Mouse (Mus musculus): ENCODE measurements around the gene Tfip11. TPM values are rescaled to one million over a fixed set of nuclear protein-coding genes. Genes with fewer than 3 reads are reported as not detected.
A peak's percentile ranks its signal among the peaks of the same experiment; 100 is the strongest.

Tfip11 gene
- total and polyA plus RNA-seq, 3 experiments, result 34.6 to 44.7 TPM; not detected in 1

DNA sequence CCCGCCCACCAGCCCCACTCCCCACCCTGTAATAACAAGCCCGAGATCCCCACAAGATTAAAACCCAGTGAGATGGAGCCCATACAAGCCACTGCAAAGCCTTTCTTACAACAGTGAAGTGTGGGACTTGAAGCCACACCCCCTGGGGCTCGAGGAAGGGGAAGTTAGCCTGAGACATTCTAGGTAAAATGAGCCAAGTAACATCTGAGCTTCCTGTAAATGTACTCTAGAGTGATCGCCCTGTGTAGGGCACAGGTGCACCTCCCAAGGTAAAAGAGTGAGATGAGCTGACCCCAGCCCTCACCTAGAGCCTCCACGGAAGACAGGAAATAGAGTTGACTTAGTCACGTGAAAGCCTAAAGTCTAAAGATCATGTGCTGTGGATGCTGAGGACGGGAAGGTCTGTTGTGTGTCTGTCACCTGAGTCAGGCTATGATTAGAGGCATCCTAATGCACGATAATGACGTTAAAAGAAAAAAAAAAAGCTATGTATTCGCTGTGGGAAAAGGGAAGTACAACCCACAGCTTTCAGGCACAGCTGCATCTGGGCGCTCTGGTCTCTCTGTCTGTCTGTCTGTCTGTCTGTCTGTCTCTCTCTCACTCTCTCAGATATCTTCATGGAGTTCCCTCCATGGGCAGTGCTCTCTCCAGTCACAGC is 39.0 kb upstream of the Tfip11 start (continued):
- TF ChIP-seq MEF2A (IDR thresholded peaks at IDR 0.05; ENCODE audit: extremely low read depth, insufficient replicate concordance, low read depth, low read length, poor library complexity, severe bottlenecking), result no peak
- peak; percentile 24 to 32; a peak in 1 of 4 replicates for TF ChIP-seq EP300 (IDR thresholded peaks at IDR 0.05; ENCODE audit: low read depth in 1 of 2, low read length in 2 of 2)
- peak; percentile 38; the same call in 1 of the 2 replicates for TF ChIP-seq GATA1 (IDR thresholded peaks at IDR 0.05; ENCODE audit: low read depth, low read length)
- TF ChIP-seq ZMIZ1 (IDR thresholded peaks at IDR 0.05; ENCODE audit: low read depth, low read length), result no peak
- TF ChIP-seq POLR2A (IDR thresholded peaks at IDR 0.05; ENCODE audit: control insufficient read depth in 1 of 2, insufficient read depth in 1 of 2, low read depth in 1 of 2, low read length in 2 of 2, poor library complexity in 1 of 2), result peak in 1 of 2 experiments; percentile 15; a peak in 1 of 4 replicates
- no peak for TF ChIP-seq GABPA (IDR thresholded peaks at IDR 0.05; ENCODE audit: low read depth, low read length)
- TF ChIP-seq TCF12 (IDR thresholded peaks at IDR 0.05; ENCODE audit: low read depth, low read length), result no peak; the same call in 1 of the 2 replicates
- TF ChIP-seq JUND (IDR thresholded peaks at IDR 0.05; ENCODE audit: low read depth, low read length), result no peak
- TF ChIP-seq MYB (IDR thresholded peaks at IDR 0.05; ENCODE audit: low read depth, low read length), result no peak
- peak; percentile 35 for TF ChIP-seq TAL1 (IDR thresholded peaks at IDR 0.05; ENCODE audit: low read length)
- TF ChIP-seq SMC3 (IDR thresholded peaks at IDR 0.05; ENCODE audit: low read depth, low read length), result no peak
- peak; percentile 75 for TF ChIP-seq TBP (IDR thresholded peaks at IDR 0.05; ENCODE audit: low read depth, low read length)
- TF ChIP-seq USF2 (IDR thresholded peaks at IDR 0.05; ENCODE audit: borderline replicate concordance in 1 of 2, insufficient read depth in 1 of 2, low read depth in 1 of 2, low read length in 2 of 2), result no peak
- TF ChIP-seq CHD1 (IDR thresholded peaks at IDR 0.05; ENCODE audit: low read depth, low read length), result no peak
- no peak for TF ChIP-seq POLR2AphosphoS2 (IDR thresholded peaks at IDR 0.05; ENCODE audit: low read length)
- no peak for TF ChIP-seq UBTF (IDR thresholded peaks at IDR 0.05; ENCODE audit: borderline replicate concordance, insufficient read depth, low read depth, low read length)
- TF ChIP-seq NELFE (IDR thresholded peaks at IDR 0.05; ENCODE audit: low read depth, low read length), result no peak

DNA sequence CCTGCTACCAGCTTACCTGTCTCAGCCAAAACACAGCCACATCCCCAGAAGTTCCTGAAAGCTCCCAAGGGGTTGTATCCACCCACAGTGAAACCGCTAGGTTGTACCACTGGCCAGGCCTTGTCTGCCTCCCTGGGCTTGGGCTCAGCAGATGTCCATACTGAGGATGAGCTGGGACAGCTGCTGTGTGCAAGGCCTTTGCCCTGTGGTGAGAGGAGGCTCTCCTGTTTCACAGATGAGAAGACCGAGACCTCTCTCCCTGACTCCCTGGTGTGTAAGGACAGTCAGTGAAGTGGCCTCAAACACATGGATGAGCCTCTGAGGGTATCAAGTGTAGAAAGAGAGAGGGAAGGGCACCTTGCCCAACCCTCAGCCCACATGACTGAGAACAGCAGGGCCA is 38.5 kb upstream of the Tfip11 start:
- TF ChIP-seq TCF12 (IDR thresholded peaks at IDR 0.05; ENCODE audit: low read depth, low read length) (no peak), TAL1 (IDR thresholded peaks at IDR 0.05; ENCODE audit: low read length) (no peak), MXI1 (IDR thresholded peaks at IDR 0.05; ENCODE audit: low read depth, low read length) (no peak), ELF1 (IDR thresholded peaks at IDR 0.05; ENCODE audit: low read depth, low read length) (no peak), USF2 (IDR thresholded peaks at IDR 0.05; ENCODE audit: borderline replicate concordance in 1 of 2, insufficient read depth in 1 of 2, low read depth in 1 of 2, low read length in 2 of 2) (no peak), TBP (IDR thresholded peaks at IDR 0.05; ENCODE audit: low read depth, low read length) (no peak), ZC3H11A (IDR thresholded peaks at IDR 0.05; ENCODE audit: low read depth, low read length) (no peak), GATA1 (IDR thresholded peaks at IDR 0.05; ENCODE audit: low read depth, low read length) (no peak), BHLHE40 (IDR thresholded peaks at IDR 0.05; ENCODE audit: borderline replicate concordance, low read depth, low read length) (no peak), CHD2 (IDR thresholded peaks at IDR 0.05; ENCODE audit: low read length) (no peak), UBTF (IDR thresholded peaks at IDR 0.05; ENCODE audit: borderline replicate concordance, insufficient read depth, low read depth, low read length) (no peak), E2F4 (IDR thresholded peaks at IDR 0.05; ENCODE audit: borderline replicate concordance, low read depth, low read length) (no peak), MYB (IDR thresholded peaks at IDR 0.05; ENCODE audit: low read depth, low read length) (no peak), RCOR1 (IDR thresholded peaks at IDR 0.05; ENCODE audit: low read depth, low read length) (no peak), NELFE (IDR thresholded peaks at IDR 0.05; ENCODE audit: low read depth, low read length) (no peak), MAFK (IDR thresholded peaks at IDR 0.05; ENCODE audit: borderline replicate concordance, low read depth, low read length) (no peak), CTCF (IDR thresholded peaks at IDR 0.05 in 2 of 3, conservative IDR thresholded peaks at IDR 0.05 in 1 of 3; ENCODE audit: control insufficient read depth in 1 of 3, insufficient read depth in 1 of 3, low read depth in 2 of 3, low read length in 3 of 3, poor library complexity in 1 of 3, severe bottlenecking in 1 of 3) (no peak), ZMIZ1 (IDR thresholded peaks at IDR 0.05; ENCODE audit: low read depth, low read length) (no peak)
- Histone ChIP-seq H3K9ac (ENCODE audit: control insufficient read depth, low read depth, low read length, poor library complexity, severe bottlenecking) (peak overlapping the region; percentile 54), H3K79me2 (ENCODE audit: control insufficient read depth, insufficient read depth, low read length, poor library complexity) (peaks cover 74% of the 10 kb centered on the region), H3K27me3 (ENCODE audit: control insufficient read depth in 1 of 2, insufficient read depth in 2 of 2, low read length in 2 of 2) (no peaks in the 10 kb centered on the region), H3K36me3 (ENCODE audit: control insufficient read depth in 1 of 2, insufficient read depth in 2 of 2, low read length in 2 of 2) (peaks cover 0 to 51% of the 10 kb centered on the region in 2 experiments; a peak in 2 of 4 replicates), H3K4me1 (ENCODE audit: control insufficient read depth in 1 of 2, insufficient read depth in 2 of 2, low read length in 2 of 2) (peaks cover 13 to 60% of the 10 kb centered on the region in 2 experiments), H3K4me3 (ENCODE audit: control insufficient read depth in 1 of 2, insufficient read depth in 1 of 2, low read depth in 2 of 2, low read length in 2 of 2) (no peak overlapping the region), H3K9me3 (replicated peaks; ENCODE audit: insufficient read depth, low read length) (no peaks in the 10 kb centered on the region), H3K27ac (ENCODE audit: control insufficient read depth, low read depth, low read length) (peak overlapping the region; percentile 91)
- DNase-seq (ENCODE audit: low read depth, low spot score), result no peak
